Comparison of ENCODE assay signal across 10 mouse cellular contexts in the genomic region with DNA sequence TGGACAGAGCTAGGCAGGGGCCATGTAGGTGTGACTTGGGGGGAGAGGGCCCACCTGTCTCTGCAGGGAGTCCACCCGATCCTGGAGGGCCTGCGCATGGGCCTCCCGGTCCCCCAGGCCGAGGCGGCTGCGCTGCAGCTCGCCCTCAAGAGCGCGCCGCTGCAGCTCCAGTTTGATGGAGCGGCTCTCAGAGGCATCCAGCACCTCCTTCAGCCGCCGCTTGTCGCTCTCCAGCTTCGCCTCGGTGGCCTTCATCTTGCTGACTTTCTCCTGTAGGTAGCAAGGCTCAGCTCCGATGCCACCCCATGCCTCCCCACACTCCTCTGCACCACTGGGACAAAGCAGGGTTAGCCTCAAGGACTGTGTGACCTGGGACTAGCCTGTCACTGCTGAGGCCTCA. TPM values are rescaled to one million over a fixed set of nuclear protein-coding genes. Genes with fewer than 3 reads are reported as not detected.
A peak's percentile ranks its signal among the peaks of the same experiment; 100 is the strongest.
DNase-seq lines count a peak whose midpoint lies in the region; ATAC-seq lines count a peak whose summit lies in the region.
"Had no signal": no experiment of that assay in that cellular context is flagged by ENCODE, and none has a peak within 500 bp of the region (broad histone marks: within the 10 kb centered on the region; RNA-seq: fewer than 3 reads in every experiment).

No protein-coding gene starts in this region.

- peak overlapping the region; percentile 42 for H3K4me2 ChIP-seq in heart, embryonic 14.5 days (ENCODE audit: low read length)
- peak overlapping the region; percentile 30 for H3K4me2 ChIP-seq in embryonic facial prominence, embryonic 12.5 days (replicated peaks)
- peak overlapping the region; percentile 6; the same call in 1 of the 2 replicates for H3K4me2 ChIP-seq in hindbrain, embryonic 13.5 days
- no peak overlapping the region for H3K4me2 ChIP-seq in midbrain, embryonic 14.5 days (ENCODE audit: low read length)

- H3K4me1 ChIP-seq in heart, embryonic 14.5 days (ENCODE audit: control insufficient read depth in 2 of 2, insufficient read depth in 2 of 2, low read length in 2 of 2), result peaks cover 42 to 62% of the 10 kb centered on the region in 2 experiments
- peaks cover 40% of the 10 kb centered on the region for H3K4me1 ChIP-seq in embryonic facial prominence, embryonic 12.5 days
- peaks cover 54% of the 10 kb centered on the region for H3K4me1 ChIP-seq in hindbrain, embryonic 13.5 days (replicated peaks)
- peaks cover 22% of the 10 kb centered on the region for H3K4me1 ChIP-seq in midbrain, embryonic 14.5 days (ENCODE audit: control insufficient read depth, insufficient read depth, low read length)

- no peaks in the 10 kb centered on the region for H3K9me3 ChIP-seq in heart, embryonic 14.5 days (ENCODE audit: control insufficient read depth, low read length)
- no peaks in the 10 kb centered on the region for H3K9me3 ChIP-seq in embryonic facial prominence, embryonic 12.5 days
- H3K9me3 ChIP-seq in hindbrain, embryonic 13.5 days, result no peaks in the 10 kb centered on the region
- no peaks in the 10 kb centered on the region for H3K9me3 ChIP-seq in midbrain, embryonic 14.5 days (ENCODE audit: control insufficient read depth, low read length)

- H3K27ac ChIP-seq in heart, embryonic 14.5 days (replicated peaks in 1 of 2; ENCODE audit: control insufficient read depth in 1 of 2, insufficient read depth in 1 of 2, low read depth in 2 of 2, low read length in 2 of 2), result peak overlapping the region; percentile 87 to 96
- H3K27ac ChIP-seq in embryonic facial prominence, embryonic 12.5 days, result peak overlapping the region; percentile 95
- H3K27ac ChIP-seq in hindbrain, embryonic 13.5 days, result peak overlapping the region; percentile 91
- H3K27ac ChIP-seq in midbrain, embryonic 14.5 days (replicated peaks; ENCODE audit: low read depth, low read length), result peak overlapping the region; percentile 89

- H3K27me3 ChIP-seq in heart, embryonic 14.5 days (ENCODE audit: control insufficient read depth, insufficient read depth, low read length), result no peaks in the 10 kb centered on the region
- no peaks in the 10 kb centered on the region for H3K27me3 ChIP-seq in embryonic facial prominence, embryonic 12.5 days
- no peaks in the 10 kb centered on the region for H3K27me3 ChIP-seq in hindbrain, embryonic 13.5 days
- H3K27me3 ChIP-seq in midbrain, embryonic 14.5 days (ENCODE audit: control insufficient read depth, insufficient read depth, low read length), result no peaks in the 10 kb centered on the region

- intact Hi-C loops in left cerebral cortex, postnatal 36 days (cut with DNase I), result no loop called here

- peak overlapping the region; percentile 69 for H3K9ac ChIP-seq in heart, embryonic 14.5 days (ENCODE audit: low read length)
- H3K9ac ChIP-seq in embryonic facial prominence, embryonic 12.5 days, result peak overlapping the region; percentile 38
- peak overlapping the region; percentile 61; the same call in 1 of the 2 replicates for H3K9ac ChIP-seq in hindbrain, embryonic 13.5 days
- no peak overlapping the region for H3K9ac ChIP-seq in midbrain, embryonic 14.5 days (replicated peaks; ENCODE audit: low read length)

- no peak for DNase-seq in heart, postnatal 4 days
- DNase-seq in midbrain, embryonic 14.5 days, result no peak
- no peak for DNase-seq in left cerebral cortex, postnatal 36 days (ENCODE audit: low spot score in 2 of 2)
- no peak for DNase-seq in cerebellum, adult 8-10 months

- no peak overlapping the region for H3K4me3 ChIP-seq in heart, embryonic 14.5 days (ENCODE audit: control insufficient read depth in 1 of 2, insufficient read depth in 1 of 2, low read depth in 1 of 2, low read length in 2 of 2)
- H3K4me3 ChIP-seq in embryonic facial prominence, embryonic 12.5 days, result no peak overlapping the region
- no peak overlapping the region for H3K4me3 ChIP-seq in hindbrain, embryonic 13.5 days
- no peak overlapping the region for H3K4me3 ChIP-seq in midbrain, embryonic 14.5 days (replicated peaks; ENCODE audit: low read depth, low read length)
- H3K4me3 ChIP-seq: erythroblast, embryonic 14.5 days had no signal

- ATAC-seq in heart, embryonic 14.5 days (ENCODE audit: insufficient number of reproducible peaks, insufficient read depth, low FRiP score, low read depth), result no peak
- no peak for ATAC-seq in embryonic facial prominence, embryonic 12.5 days (ENCODE audit: insufficient number of reproducible peaks, insufficient read depth, low FRiP score, low TSS enrichment)
- no peak for ATAC-seq in hindbrain, embryonic 13.5 days (ENCODE audit: low FRiP score)
- ATAC-seq in midbrain, embryonic 14.5 days (ENCODE audit: low FRiP score, low TSS enrichment), result no peak
- no peak for ATAC-seq in activated CD4-positive, CD25-positive, alpha-beta regulatory T cell, adult 4 months

- peaks cover 36% of the 10 kb centered on the region for H3K36me3 ChIP-seq in heart, embryonic 14.5 days (ENCODE audit: control insufficient read depth, insufficient read depth, low read length)
- peaks cover 42% of the 10 kb centered on the region for H3K36me3 ChIP-seq in embryonic facial prominence, embryonic 12.5 days
- H3K36me3 ChIP-seq in hindbrain, embryonic 13.5 days, result peaks cover 65% of the 10 kb centered on the region
- peaks cover 61% of the 10 kb centered on the region for H3K36me3 ChIP-seq in midbrain, embryonic 14.5 days (ENCODE audit: control insufficient read depth, insufficient read depth, low read length)

- 87% methylated on average over 17 of the region's 17 CpGs for WGBS in heart, embryonic 14.5 days
- 76% methylated on average over 17 of the region's 17 CpGs for WGBS in embryonic facial prominence, embryonic 12.5 days
- WGBS in hindbrain, embryonic 13.5 days, result 82% methylated on average over 17 of the region's 17 CpGs
- WGBS in midbrain, embryonic 14.5 days, result 81% methylated on average over 17 of the region's 17 CpGs

RNA-seq across cellular contexts. Expression of gene Mfap2, which starts 10.0 kb away (rescaled TPM):
- 243 and 295 TPM in 2 replicates for polyA plus RNA-seq in heart, embryonic 14.5 days (2014; fragmentation: Nextera tagmentation; extraction: Ambion mirVana)
- 10 to 100 TPM; 63.0 to 65.1 TPM for total RNA-seq in heart, postnatal 4 days (2021)
- 646 and 656 TPM in 2 replicates for polyA plus RNA-seq in embryonic facial prominence, embryonic 12.5 days (2016; fragmentation: Nextera tagmentation; extraction: Ambion mirVana)
- 198 and 227 TPM in 2 replicates for polyA plus RNA-seq in hindbrain, embryonic 13.5 days (2015; fragmentation: Nextera tagmentation; extraction: Ambion mirVana)
- polyA plus RNA-seq in midbrain, embryonic 14.5 days (2014; fragmentation: Nextera tagmentation; extraction: Ambion mirVana), result 142 and 169 TPM in 2 replicates
- 1 to 10 TPM; 3.9 to 5.9 TPM for total RNA-seq in left cerebral cortex, postnatal 36 days (2021)
- not detected for polyA plus RNA-seq in activated CD4-positive, CD25-positive, alpha-beta regulatory T cell, adult 4 months (2017; shearing (Covaris generic))
- total RNA-seq: monocyte, adult 5-6 weeks had no signal

RNA-seq across cellular contexts. Expression of gene Atp13a2, which starts 33.5 kb away (rescaled TPM):
- polyA plus RNA-seq in heart, embryonic 14.5 days (2014; fragmentation: Nextera tagmentation; extraction: Ambion mirVana), result 24.7 and 27.2 TPM in 2 replicates
- total RNA-seq in heart, postnatal 4 days (2021), result 10 to 100 TPM; 22.4 to 24.3 TPM
- polyA plus RNA-seq in embryonic facial prominence, embryonic 12.5 days (2016; fragmentation: Nextera tagmentation; extraction: Ambion mirVana), result 56.1 and 63.3 TPM in 2 replicates
- polyA plus RNA-seq in hindbrain, embryonic 13.5 days (2015; fragmentation: Nextera tagmentation; extraction: Ambion mirVana), result 140 TPM in 2 replicates
- 162 and 173 TPM in 2 replicates for polyA plus RNA-seq in midbrain, embryonic 14.5 days (2014; fragmentation: Nextera tagmentation; extraction: Ambion mirVana)
- total RNA-seq in left cerebral cortex, postnatal 36 days (2021), result 100 to 1,000 TPM; 162 to 171 TPM
- 1 to 10 TPM; 5.6 to 7.5 TPM for polyA plus RNA-seq in activated CD4-positive, CD25-positive, alpha-beta regulatory T cell, adult 4 months (2017; shearing (Covaris generic))

RNA-seq across cellular contexts. Expression of gene Crocc, which starts 40.1 kb away (rescaled TPM):
- polyA plus RNA-seq in heart, embryonic 14.5 days (2014; fragmentation: Nextera tagmentation; extraction: Ambion mirVana), result 3.3 and 4.4 TPM in 2 replicates
- 1 to 10 TPM; 8.2 to 8.3 TPM for total RNA-seq in heart, postnatal 4 days (2021)
- 13.2 TPM in 2 replicates for polyA plus RNA-seq in embryonic facial prominence, embryonic 12.5 days (2016; fragmentation: Nextera tagmentation; extraction: Ambion mirVana)
- polyA plus RNA-seq in hindbrain, embryonic 13.5 days (2015; fragmentation: Nextera tagmentation; extraction: Ambion mirVana), result 6.0 and 6.2 TPM in 2 replicates
- polyA plus RNA-seq in midbrain, embryonic 14.5 days (2014; fragmentation: Nextera tagmentation; extraction: Ambion mirVana), result 7.2 and 7.4 TPM in 2 replicates
- 10 to 100 TPM; 40.3 to 73.7 TPM for total RNA-seq in left cerebral cortex, postnatal 36 days (2021)
- 1 to 10 TPM in 1 of 2 experiments, under 1 TPM in 1; 0.98 to 1.4 TPM for polyA plus RNA-seq in activated CD4-positive, CD25-positive, alpha-beta regulatory T cell, adult 4 months (2017; shearing (Covaris generic))

RNA-seq across cellular contexts. Expression of gene Necap2, which starts 57.9 kb away (rescaled TPM):
- 33.1 and 34.2 TPM in 2 replicates for polyA plus RNA-seq in heart, embryonic 14.5 days (2014; fragmentation: Nextera tagmentation; extraction: Ambion mirVana)
- 10 to 100 TPM; 33.7 to 35.8 TPM for total RNA-seq in heart, postnatal 4 days (2021)
- 79.8 and 84.5 TPM in 2 replicates for polyA plus RNA-seq in embryonic facial prominence, embryonic 12.5 days (2016; fragmentation: Nextera tagmentation; extraction: Ambion mirVana)
- 52.6 and 57.3 TPM in 2 replicates for polyA plus RNA-seq in hindbrain, embryonic 13.5 days (2015; fragmentation: Nextera tagmentation; extraction: Ambion mirVana)
- 38.4 and 43.3 TPM in 2 replicates for polyA plus RNA-seq in midbrain, embryonic 14.5 days (2014; fragmentation: Nextera tagmentation; extraction: Ambion mirVana)
- total RNA-seq in left cerebral cortex, postnatal 36 days (2021), result 10 to 100 TPM; 38.2 to 42.4 TPM
- polyA plus RNA-seq in activated CD4-positive, CD25-positive, alpha-beta regulatory T cell, adult 4 months (2017; shearing (Covaris generic)), result 100 to 1,000 TPM in 1 of 2 experiments, 10 to 100 TPM in 1; 85.5 to 101 TPM

RNA-seq across cellular contexts. Expression of gene Sdhb, which starts 59.2 kb away (rescaled TPM):
- 1,003 and 1,015 TPM in 2 replicates for polyA plus RNA-seq in heart, embryonic 14.5 days (2014; fragmentation: Nextera tagmentation; extraction: Ambion mirVana)
- total RNA-seq in heart, postnatal 4 days (2021), result 100 to 1,000 TPM; 633 to 638 TPM
- polyA plus RNA-seq in embryonic facial prominence, embryonic 12.5 days (2016; fragmentation: Nextera tagmentation; extraction: Ambion mirVana), result 388 and 392 TPM in 2 replicates
- 442 and 459 TPM in 2 replicates for polyA plus RNA-seq in hindbrain, embryonic 13.5 days (2015; fragmentation: Nextera tagmentation; extraction: Ambion mirVana)
- 456 and 524 TPM in 2 replicates for polyA plus RNA-seq in midbrain, embryonic 14.5 days (2014; fragmentation: Nextera tagmentation; extraction: Ambion mirVana)
- 100 to 1,000 TPM; 171 to 200 TPM for total RNA-seq in left cerebral cortex, postnatal 36 days (2021)
- 100 to 1,000 TPM; 318 to 321 TPM for polyA plus RNA-seq in activated CD4-positive, CD25-positive, alpha-beta regulatory T cell, adult 4 months (2017; shearing (Covaris generic))

Comparison
In these comparisons a context has a peak if more than half of its experiments do, and no peak if none do; other contexts are left out.
1. RNA of gene Mfap2, which starts 10.0 kb away (polyA plus RNA-seq): 646 to 656 TPM in embryonic facial prominence, embryonic 12.5 days, 243 to 295 TPM in heart, embryonic 14.5 days, 198 to 227 TPM in hindbrain, embryonic 13.5 days and 142 to 169 TPM in midbrain, embryonic 14.5 days; not detected in activated CD4-positive, CD25-positive, alpha-beta regulatory T cell, adult 4 months; every median in the first group is over 100 times any median in the second.
2. Peak in every context shown above with its lines, with median percentiles within 50 percentile points of each other: H3K27ac ChIP-seq.